Mouse (Mus musculus) erythroblast, embryonic 14.5 days (primary cell): ENCODE measurements around the gene Taar8a.

Experiments
- GATA1 ChIP-seq: IDR thresholded peaks from 2 replicates; pipeline ENCODE4 v1.6.1; 2012; ENCODE audit warnings: low read length, inconsistent platforms, mixed read lengths
- TAL1 ChIP-seq: IDR thresholded peaks from 3 replicates; pipeline ENCODE4 v1.6.1; 2012; ENCODE audit warnings: low read length, inconsistent platforms, mixed read lengths

- TF ChIP-seq TAL1 (no peak), GATA1 (no peak)
Measured at GRCm38 (mm10) chr10:24086555-24086954, 10.3 kb downstream of the Taar8a start.
